Mouse (Mus musculus) ES-E14 (cell line): Measurements from ENCODE around the gene Tmem268.

Experiments
- CHD2 ChIP-seq: IDR thresholded peaks from 2 replicates; pipeline ENCODE4 v1.6.1; 2014; ENCODE audit warnings: mild to moderate bottlenecking, low read depth, low read length, inconsistent platforms
- HCFC1 ChIP-seq: IDR thresholded peaks from 2 replicates; pipeline ENCODE4 v1.6.1; 2012; ENCODE audit warnings: low read length, inconsistent platforms, borderline replicate concordance; ENCODE audit not compliant: insufficient read depth
- MAFK ChIP-seq: IDR thresholded peaks from 2 replicates; pipeline ENCODE4 v1.6.1; 2014; ENCODE audit warnings: mild to moderate bottlenecking, low read depth, low read length, inconsistent platforms; ENCODE audit not compliant: insufficient read depth
- ZC3H11A ChIP-seq: IDR thresholded peaks from 2 replicates; pipeline ENCODE4 v1.6.1; 2012; ENCODE audit warnings: low read depth, mild to moderate bottlenecking, inconsistent platforms, low read length, borderline replicate concordance
- ZNF384 ChIP-seq: IDR thresholded peaks from 2 replicates; pipeline ENCODE4 v1.6.1; 2012; ENCODE audit warnings: low read depth, low read length, inconsistent platforms

GRCm38 (mm10) chr4:63562742-63563141, 4.2 kb downstream of the Tmem268 start:
- TF ChIP-seq ZNF384 (no peak), HCFC1 (no peak), MAFK (no peak), CHD2 (no peak), ZC3H11A (no peak)
